Mouse (Mus musculus) heart, embryonic 16.5 days (tissue): ENCODE measurements around the gene Prap1. TPM values are rescaled to one million over a fixed set of nuclear protein-coding genes. Genes with fewer than 3 reads are reported as not detected.
"Not testable (repeated sequence)": the region's sequence is repeated elsewhere in the genome, so short reads cannot be mapped to it uniquely, and the experiment has no call there.

Source experiments
- ATAC-seq: fragments of 200-750 bp; cut with Nextera tagmentation; replicated peaks from 2 replicates; pipeline ENCODE4 v1.8.0; 2017; ENCODE audit warnings: moderate number of reproducible peaks; ENCODE audit not compliant: insufficient read depth, low FRiP score; ENCODE audit errors: extremely low read depth
- H3K27ac ChIP-seq: fragments of 300-500 bp; sonication (generic); 2 replicates; pipeline ENCODE4 v1.5.1; 2014; ENCODE audit warnings: mild to moderate bottlenecking, low read length, control low read depth, moderate library complexity
- H3K27me3 ChIP-seq: fragments of 300-500 bp; sonication (generic); 2 replicates; pipeline ENCODE4 v1.6.1; 2014; ENCODE audit warnings: low read length, mixed read lengths; ENCODE audit not compliant: control insufficient read depth, insufficient read depth
- H3K36me3 ChIP-seq: fragments of 300-500 bp; sonication (generic); 2 replicates; pipeline ENCODE4 v1.6.1; 2014; ENCODE audit not compliant: control insufficient read depth, insufficient read depth
- H3K4me1 ChIP-seq: fragments of 300-500 bp; sonication (generic); 2 replicates; pipeline ENCODE4 v1.6.1; 2014; ENCODE audit warnings: low read length, mixed read lengths; ENCODE audit not compliant: control insufficient read depth, insufficient read depth
- H3K4me2 ChIP-seq: fragments of 300-500 bp; sonication (generic); 2 replicates; pipeline ENCODE4 v1.6.1; 2014; ENCODE audit warnings: low read depth, mild to moderate bottlenecking, control low read depth, low read length
- H3K4me3 ChIP-seq: fragments of 300-500 bp; sonication (generic); 2 replicates; pipeline ENCODE4 v1.5.1; 2014; ENCODE audit warnings: mild to moderate bottlenecking, control low read depth, low read length
- H3K9ac ChIP-seq: fragments of 300-500 bp; sonication (generic); 2 replicates; pipeline ENCODE4 v1.6.1; 2014; ENCODE audit warnings: low read length, control low read depth
- H3K9me3 ChIP-seq: fragments of 300-500 bp; sonication (generic); replicated peaks from 2 replicates; pipeline ENCODE4 v1.6.1; 2016; ENCODE audit warnings: low read length; ENCODE audit not compliant: control insufficient read depth
- WGBS: fragments of 180-500 bp; shearing (Covaris S2); extraction: QIAGEN DNeasy Blood & Tissue Kit; methylation state at CpG from one replicate; pipeline ENCODE4 v1.1.7; 2014; 5-methylcytosine and 5-hydroxymethylcytosine counted together
- polyA plus RNA-seq: library from polyadenylated mRNA; unstranded; fragments of >200 nt; fragmentation: Nextera tagmentation; extraction: Ambion mirVana; gene quantifications from 2 replicates; pipeline ENCODE4 v1.2.1, GENCODE M21; 2015

Prap1 gene
- polyA plus RNA-seq, 1 experiment from 2014 or later = 2.3 TPM

GRCm38 (mm10) chr7:140124382-140124781, 31.2 kb downstream of the Prap1 start:
- Histone ChIP-seq H3K9me3 (no peaks in the 10 kb centered on the region), H3K9ac (no peak overlapping the region), H3K27ac (no peak overlapping the region), H3K4me3 (no peak overlapping the region), H3K36me3 (no peaks in the 10 kb centered on the region), H3K4me1 (peaks cover 5% of the 10 kb centered on the region), H3K27me3 (no peaks in the 10 kb centered on the region), H3K4me2 (no peak overlapping the region)
- ATAC-seq = no peak
- WGBS = 80% methylated on average over 1 of the region's 1 CpGs

- Histone ChIP-seq H3K4me1 (peaks cover 5% of the 10 kb centered on the region), H3K4me2 (peak overlapping the region; percentile 69), H3K36me3 (0 out of 2 replicates have a peak, but pooled peaks cover 3% of the 10 kb centered on the region), H3K27me3 (no peaks in the 10 kb centered on the region), H3K27ac (peak overlapping the region; percentile 17; the same call in 1 of the 2 replicates), H3K9ac (peak overlapping the region; percentile 79), H3K4me3 (peak overlapping the region; percentile 72), H3K9me3 (no peaks in the 10 kb centered on the region)
- 2% methylated on average over 40 of the region's 40 CpGs for WGBS
- peak; percentile 98 for ATAC-seq
Observed at GRCm38 (mm10) chr7:140125278-140126021, 32.3 kb downstream of the Prap1 start.

GRCm38 (mm10) chr7:140126022-140126350, 32.8 kb downstream of the Prap1 start:
- H3K27ac ChIP-seq = peak overlapping the region; percentile 17; the same call in 1 of the 2 replicates
- H3K36me3 ChIP-seq = peaks cover 6% of the 10 kb centered on the region; the same call in 1 of the 2 replicates
- peak overlapping the region; percentile 72 for H3K4me3 ChIP-seq
- ATAC-seq = no peak
- H3K9ac ChIP-seq = peak overlapping the region; percentile 79
- WGBS = 3% methylated on average over 5 of the region's 5 CpGs
- H3K4me1 ChIP-seq = peaks cover 5% of the 10 kb centered on the region
- H3K9me3 ChIP-seq = no peaks in the 10 kb centered on the region
- peak overlapping the region; percentile 69 for H3K4me2 ChIP-seq
- H3K27me3 ChIP-seq = no peaks in the 10 kb centered on the region

- Histone ChIP-seq H3K4me2 (no peak overlapping the region; the same call in 1 of the 2 replicates), H3K9me3 (no peaks in the 10 kb centered on the region), H3K27me3 (no peaks in the 10 kb centered on the region), H3K27ac (no peak overlapping the region), H3K4me1 (peaks cover 5% of the 10 kb centered on the region), H3K4me3 (no peak overlapping the region), H3K36me3 (peaks cover 6% of the 10 kb centered on the region; the same call in 1 of the 2 replicates), H3K9ac (no peak overlapping the region)
- ATAC-seq = no peak
- WGBS = 89% methylated on average over 3 of the region's 3 CpGs
Observed at GRCm38 (mm10) chr7:140126934-140127333, 33.7 kb downstream of the Prap1 start.

- 77% methylated on average over 2 of the region's 2 CpGs for WGBS
- Histone ChIP-seq H3K9me3 (no peaks in the 10 kb centered on the region), H3K27ac (no peak overlapping the region), H3K36me3 (peaks cover 6% of the 10 kb centered on the region; the same call in 1 of the 2 replicates), H3K4me1 (peaks cover 5% of the 10 kb centered on the region), H3K4me2 (no peak overlapping the region), H3K4me3 (no peak overlapping the region), H3K27me3 (no peaks in the 10 kb centered on the region), H3K9ac (no peak overlapping the region)
- ATAC-seq = no peak
Observed at GRCm38 (mm10) chr7:140127911-140128310, 34.7 kb downstream of the Prap1 start.

- H3K27me3 ChIP-seq, H3K27ac ChIP-seq, H3K4me3 ChIP-seq, H3K4me1 ChIP-seq, H3K4me2 ChIP-seq, H3K9me3 ChIP-seq, H3K9ac ChIP-seq, ATAC-seq, H3K36me3 ChIP-seq: not testable (repeated sequence)
- 82% methylated on average over 7 of the region's 7 CpGs for WGBS
Observed at GRCm38 (mm10) chr7:140132184-140132583, 39.0 kb downstream of the Prap1 start.

- H3K27ac ChIP-seq, H3K4me1 ChIP-seq, H3K4me3 ChIP-seq, ATAC-seq, H3K9ac ChIP-seq, H3K4me2 ChIP-seq, H3K27me3 ChIP-seq, H3K9me3 ChIP-seq, H3K36me3 ChIP-seq: not testable (repeated sequence)
- WGBS = 86% methylated on average over 5 of the region's 7 CpGs
Observed at GRCm38 (mm10) chr7:140134033-140134432, 40.8 kb downstream of the Prap1 start.

GRCm38 (mm10) chr7:140135106-140135770, 42.0 kb downstream of the Prap1 start:
- Histone ChIP-seq H3K4me1 (peaks cover 4% of the 10 kb centered on the region), H3K36me3 (peaks cover 6% of the 10 kb centered on the region), H3K4me2 (no peak overlapping the region), H3K9me3 (no peaks in the 10 kb centered on the region), H3K27me3 (no peaks in the 10 kb centered on the region), H3K9ac (no peak overlapping the region), H3K27ac (no peak overlapping the region), H3K4me3 (no peak overlapping the region)
- 76% methylated on average over 5 of the region's 5 CpGs for WGBS
- no peak for ATAC-seq
